Mouse (Mus musculus) large intestine, adult 2 months (tissue): ENCODE results near the gene Tmem208. TPM values are rescaled to one million over a fixed set of nuclear protein-coding genes. Genes with fewer than 3 reads are reported as not detected.
"Not testable (repeated sequence)": the region's sequence is repeated elsewhere in the genome, so short reads cannot be mapped to it uniquely, and the experiment has no call there.

Experiments
- DNase-seq: peaks from one replicate; pipeline ENCODE4 v3.0.0-alpha.2; 2012; ENCODE audit warnings: low read depth, low spot score
- WGBS: fragments of 180-500 bp; shearing (Covaris S2); methylation state at CpG from one replicate; pipeline ENCODE4 v1.1.7; 2018; 5-methylcytosine and 5-hydroxymethylcytosine counted together
- polyA plus RNA-seq: library from polyadenylated mRNA; depleted of rRNA; stranded (reverse); fragments of >200 nt; gene quantifications from 2 replicates; pipeline ENCODE4 v1.2.3, GENCODE M21; 2012; rRNA removed

Gene Tmem208
- 120 and 134 TPM in 2 replicates for polyA plus RNA-seq

DNA sequence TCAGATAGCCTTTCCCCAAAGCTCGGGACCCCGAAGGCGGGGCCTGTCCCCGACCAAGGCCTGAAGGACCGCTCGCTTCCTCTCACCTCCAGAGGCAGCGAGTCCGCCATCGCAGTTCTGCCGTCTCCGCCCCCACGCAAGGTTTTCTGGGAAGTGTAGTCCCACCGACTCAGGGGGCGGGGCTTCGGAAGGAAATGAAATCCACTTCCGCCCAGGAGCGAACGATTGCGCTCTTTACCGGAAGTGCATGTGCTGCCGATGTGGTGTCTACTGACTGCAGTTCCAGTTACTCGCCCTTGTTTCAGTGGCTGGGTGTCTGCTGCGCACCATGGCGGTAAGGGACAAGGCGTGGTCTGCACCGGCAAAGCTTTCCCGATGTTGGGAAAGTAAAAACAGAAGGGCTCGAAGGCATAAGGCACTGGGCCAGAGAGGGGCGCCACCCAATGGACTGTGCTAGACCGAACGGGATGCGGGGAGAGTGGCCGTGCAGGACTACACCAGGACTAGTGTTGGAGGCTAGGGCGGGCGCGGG lies at the start of gene Tmem208, which contains the start of gene Lrrc29:
TSS of gene Tmem208 (plus strand) at position 214 of the 532 bp plus-strand sequence.
TSS of gene Lrrc29 (minus strand) at position 138 of the 532 bp plus-strand sequence.
- WGBS, result under 1% methylated on average over 36 of the region's 36 CpGs
- no peak for DNase-seq

GRCm38 (mm10) chr8:105278911-105279334 lies 47.2 kb upstream of the Tmem208 start:
- DNase-seq, result peak; percentile 75
- WGBS, result 3% methylated on average over 28 of the region's 28 CpGs

- 90% methylated on average over 3 of the region's 3 CpGs for WGBS
These were observed 45.6 kb upstream of the Tmem208 start for GRCm38 (mm10) chr8:105280567-105280966.

GRCm38 (mm10) chr8:105281821-105282220 lies 44.3 kb upstream of the Tmem208 start:
- WGBS, result 93% methylated on average over 12 of the region's 12 CpGs

More at GRCm38 (mm10) chr8:105280567-105280966, 45.6 kb upstream of the Tmem208 start:
- no peak for DNase-seq

GRCm38 (mm10) chr8:105282239-105282638 lies 43.9 kb upstream of the Tmem208 start:
- WGBS, result 90% methylated on average over 4 of the region's 4 CpGs

More at GRCm38 (mm10) chr8:105281821-105282220, 44.3 kb upstream of the Tmem208 start:
- no peak for DNase-seq

GRCm38 (mm10) chr8:105283074-105283473 lies 43.1 kb upstream of the Tmem208 start:
- DNase-seq, result no peak
- 37% methylated on average over 23 of the region's 23 CpGs for WGBS

More at GRCm38 (mm10) chr8:105282239-105282638, 43.9 kb upstream of the Tmem208 start:
- no peak for DNase-seq

- no peak for DNase-seq
- WGBS, result 76% methylated on average over 12 of the region's 12 CpGs
These were observed 40.6 kb upstream of the Tmem208 start for GRCm38 (mm10) chr8:105285514-105285913.

GRCm38 (mm10) chr8:105286907-105287306 lies 39.2 kb upstream of the Tmem208 start:
- DNase-seq, result no peak
- 93% methylated on average over 4 of the region's 4 CpGs for WGBS

DNA sequence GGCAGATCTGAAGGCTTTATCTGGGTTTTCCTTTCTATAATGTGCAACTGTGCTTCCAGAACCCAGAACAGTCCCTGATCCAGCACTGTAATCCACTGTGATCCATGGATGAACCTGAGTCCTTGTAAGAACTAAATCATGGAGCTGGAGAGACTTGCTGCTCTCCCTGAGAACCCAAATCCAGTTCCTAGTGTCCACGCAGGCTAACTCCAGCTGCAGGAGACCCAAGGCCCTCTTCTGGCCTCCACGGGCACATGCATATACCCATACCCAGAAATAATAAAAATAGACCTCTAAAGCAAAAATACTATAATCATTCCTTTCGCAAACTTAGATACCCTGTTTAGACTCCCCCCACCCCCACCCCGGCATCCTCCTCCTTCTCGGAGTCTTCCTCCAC lies 37.9 kb upstream of the Tmem208 start:
- DNase-seq, result no peak
- 90% methylated on average over 5 of the region's 5 CpGs for WGBS

DNA sequence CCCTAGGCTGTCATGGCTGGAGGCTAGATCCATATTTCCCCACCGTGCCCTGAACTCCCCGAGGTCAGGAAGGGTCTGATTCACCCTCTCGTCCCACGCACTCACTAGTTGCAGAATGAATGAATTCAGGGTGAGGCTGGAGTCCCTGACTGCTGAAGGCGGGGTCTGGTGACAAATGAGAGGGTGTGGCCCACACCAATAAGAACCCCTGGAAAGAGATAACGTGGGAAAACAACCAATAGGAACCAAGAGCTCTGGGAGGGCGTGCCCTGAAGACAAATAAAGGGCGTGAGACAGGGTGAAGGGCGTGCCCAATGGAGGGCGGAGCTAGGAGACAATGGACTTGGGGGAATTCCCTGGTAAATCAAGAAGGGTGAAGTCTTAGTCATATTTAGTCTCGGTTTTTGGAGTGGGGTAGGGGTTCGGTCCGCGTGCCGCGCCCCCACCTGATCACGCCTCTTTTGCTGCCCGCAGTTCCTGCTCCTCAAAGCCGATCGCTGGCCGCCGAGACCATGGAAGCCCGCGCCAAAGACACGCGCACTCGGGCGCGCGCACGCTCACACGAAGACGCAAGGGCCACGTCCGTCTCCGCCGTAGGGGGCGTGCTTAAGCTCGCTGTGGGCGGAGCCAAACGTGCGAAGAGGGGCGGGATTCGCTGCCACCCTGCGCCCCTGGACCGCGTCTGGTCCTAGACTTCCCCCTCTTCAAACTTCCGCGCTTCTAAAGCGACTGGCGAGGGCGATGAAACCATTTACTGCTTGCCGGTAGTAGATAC lies 37.0 kb upstream of the Tmem208 start:
- peak; percentile 96 for DNase-seq
- WGBS, result under 1% methylated on average over 53 of the region's 53 CpGs

DNA sequence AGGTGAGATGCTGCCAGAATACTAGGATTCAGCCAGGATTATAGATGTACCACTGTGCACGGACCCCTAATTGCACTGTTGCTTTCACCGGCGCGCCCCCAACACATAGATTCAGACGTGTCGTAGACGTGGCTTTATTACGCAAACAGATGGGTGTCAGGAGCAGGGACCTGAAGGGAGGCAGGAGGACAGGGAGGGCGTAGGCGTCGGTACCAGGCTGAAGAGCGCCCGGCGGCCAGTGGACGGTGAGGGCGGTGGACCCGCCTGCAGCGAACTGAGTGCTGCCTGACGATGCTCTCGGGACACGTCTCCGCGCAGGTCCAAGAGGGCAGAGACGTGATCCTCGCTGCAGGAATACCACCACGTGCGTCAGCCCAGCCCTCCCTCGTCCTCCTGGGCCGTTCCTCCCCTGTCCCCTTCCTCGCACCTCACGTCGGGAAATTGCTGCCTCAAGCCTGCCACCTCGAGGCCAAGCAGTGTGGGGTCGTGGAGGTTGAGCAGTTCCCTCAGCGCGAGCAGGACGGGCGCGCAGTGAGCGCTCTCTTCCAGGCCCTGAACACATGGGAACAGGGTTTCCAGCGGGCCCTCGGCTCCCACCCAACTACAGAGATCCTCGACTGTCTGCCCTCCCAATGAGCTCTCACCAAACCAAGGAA lies 36.2 kb upstream of the Tmem208 start, which contains the start of gene 4931428F04Rik:
TSS of gene 4931428F04Rik (minus strand) at position 60 of the 656 bp plus-strand sequence.
- 2% methylated on average over 43 of the region's 43 CpGs for WGBS

GRCm38 (mm10) chr8:105290554-105291314 lies 35.4 kb upstream of the Tmem208 start:
- peak; percentile 94 for DNase-seq
- WGBS, result 11% methylated on average over 31 of the region's 31 CpGs

More for the DNA sequence above, 36.2 kb upstream of the Tmem208 start, which contains the start of gene 4931428F04Rik:
- no peak for DNase-seq

DNA sequence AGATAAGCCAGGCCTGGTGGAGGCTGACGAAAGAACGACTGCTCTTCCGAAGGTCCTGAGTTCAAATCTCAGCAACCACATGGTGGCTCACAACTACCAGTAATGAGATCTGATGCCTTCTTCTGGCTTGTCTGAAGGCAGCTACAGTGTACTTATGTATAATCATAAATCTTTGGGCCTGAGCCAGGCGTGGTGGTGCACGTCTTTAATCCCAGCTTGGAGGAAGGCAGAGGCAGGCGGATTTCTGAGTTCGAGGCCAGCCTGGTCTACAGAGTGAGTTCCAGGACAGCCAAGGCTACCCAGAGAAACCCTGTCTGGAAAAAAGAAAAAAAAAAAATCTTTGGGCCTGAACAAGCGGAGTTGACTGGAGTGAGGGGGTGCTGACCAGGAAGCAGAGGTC lies 34.8 kb upstream of the Tmem208 start:
- 64% methylated on average over 8 of the region's 8 CpGs for WGBS
- not testable (repeated sequence) for DNase-seq

- not testable (repeated sequence) for DNase-seq
- 67% methylated on average over 3 of the region's 3 CpGs for WGBS
These were observed 34.4 kb upstream of the Tmem208 start for GRCm38 (mm10) chr8:105291802-105292201.

- WGBS, result 83% methylated on average over 7 of the region's 7 CpGs
- DNase-seq, result no peak
These were observed 33.7 kb upstream of the Tmem208 start for GRCm38 (mm10) chr8:105292471-105292870.

GRCm38 (mm10) chr8:105293405-105293804 lies 32.7 kb upstream of the Tmem208 start:
- 78% methylated on average over 19 of the region's 19 CpGs for WGBS
- DNase-seq, result no peak

DNA sequence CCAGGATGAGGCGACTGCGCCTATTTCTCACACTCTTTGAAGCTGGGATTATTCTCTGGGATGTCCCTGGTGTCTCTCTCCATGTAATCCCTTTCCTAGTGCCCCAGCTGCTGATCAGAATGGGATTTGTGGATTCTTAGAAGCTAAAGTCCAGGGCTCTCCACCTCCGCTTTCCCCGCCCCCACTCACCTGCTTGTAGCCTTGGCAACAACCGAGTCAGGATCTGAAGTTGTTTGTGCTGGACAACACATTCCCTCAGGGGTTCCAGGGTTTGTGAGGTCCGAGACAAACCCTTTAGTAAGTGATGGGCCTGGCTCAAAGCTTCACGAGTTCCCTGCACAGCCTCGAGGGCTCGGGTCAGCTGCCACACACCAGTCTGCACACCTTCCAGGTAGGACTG lies 31.4 kb upstream of the Tmem208 start:
- 68% methylated on average over 9 of the region's 9 CpGs for WGBS
- no peak for DNase-seq

- WGBS, result 70% methylated on average over 11 of the region's 11 CpGs
- DNase-seq, result no peak
These were observed 30.9 kb upstream of the Tmem208 start for GRCm38 (mm10) chr8:105295256-105295655.

GRCm38 (mm10) chr8:105295895-105296573 lies 30.1 kb upstream of the Tmem208 start, which contains the start of gene Exoc3l:
Exoc3l (minus strand) TSS chr8:105296101.
- no peak for DNase-seq
- WGBS, result 63% methylated on average over 11 of the region's 11 CpGs
